Mouse (Mus musculus): Measurements from ENCODE around the gene Fam189b. TPM values are rescaled to one million over a fixed set of nuclear protein-coding genes. Genes with fewer than 3 reads are reported as not detected.

Gene Fam189b
- 2.0 and 2.4 TPM in 2 replicates for polyA plus RNA-seq (2015; fragmentation: Nextera tagmentation; extraction: Ambion mirVana)

DNA sequence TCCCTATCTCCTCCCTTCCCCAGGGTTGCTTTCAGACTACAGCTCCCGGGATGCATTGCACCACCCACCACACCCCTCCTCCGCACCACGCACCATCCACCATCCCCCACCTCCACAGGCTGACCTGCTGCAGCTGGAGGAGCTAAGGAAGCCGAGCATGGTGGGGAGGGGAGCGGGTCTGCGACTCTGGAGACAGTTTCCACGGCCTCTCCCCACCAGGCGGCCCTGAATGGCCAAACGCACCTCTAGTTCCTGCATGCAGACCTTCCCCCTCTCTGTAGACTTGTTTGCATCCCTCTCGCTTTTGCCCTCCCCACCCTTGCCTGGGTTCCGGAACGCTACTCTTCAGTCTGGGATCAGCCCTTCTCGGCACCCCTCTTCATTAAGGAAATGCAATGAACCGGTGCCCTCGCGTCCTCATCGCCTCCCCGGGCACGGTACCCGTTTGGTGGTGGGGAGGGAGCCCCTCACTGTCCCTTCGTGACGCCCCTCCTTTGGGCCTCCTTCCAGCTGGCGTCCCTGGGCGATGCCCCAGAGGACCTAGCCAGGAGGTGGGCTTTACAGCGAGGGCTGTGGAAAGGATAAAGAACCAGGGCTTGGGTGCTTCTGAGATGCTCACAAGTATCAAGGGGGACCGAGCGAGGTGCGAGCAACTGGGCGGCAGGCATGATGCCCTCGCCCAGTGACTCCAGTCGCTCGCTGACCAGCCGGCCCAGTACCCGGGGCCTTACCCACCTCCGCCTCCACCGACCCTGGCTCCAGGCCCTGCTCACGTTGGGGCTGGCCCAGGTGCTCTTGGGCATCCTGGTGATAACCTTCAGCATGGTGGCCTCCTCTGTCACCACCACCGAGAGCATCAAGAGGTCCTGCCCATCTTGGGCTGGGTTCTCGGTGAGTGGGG lies at the start of gene Fam189b:
Gene Fam189b (plus strand): TSS at position 86 of the 901 bp plus-strand sequence.
- Histone ChIP-seq H3K9me3 (replicated peaks; ENCODE audit: control insufficient read depth, low read length) (no peaks in the 10 kb centered on the region), H3K27me3 (ENCODE audit: control insufficient read depth, insufficient read depth, low read depth, low read length) (no peaks in the 10 kb centered on the region), H3K4me3 (ENCODE audit: low read depth, low read length) (peak within 1 kb of the TSS; percentile 61), H3K4me2 (ENCODE audit: low read depth, low read length) (peak within 1 kb of the TSS; percentile 82), H3K36me3 (ENCODE audit: control insufficient read depth, insufficient read depth) (peaks cover 9% of the 10 kb centered on the region; the same call in 1 of the 2 replicates), H3K9ac (ENCODE audit: low read depth, low read length) (peak within 1 kb of the TSS; percentile 48), H3K4me1 (ENCODE audit: control insufficient read depth, low read depth, low read length) (peaks cover 29% of the 10 kb centered on the region), H3K27ac (ENCODE audit: low read length) (no peak within 1 kb of the TSS)
- peak; percentile 93 for ATAC-seq (ENCODE audit: low read depth)
- WGBS (ENCODE audit: insufficient replicate concordance) = 17% methylated on average over 39 of the region's 39 CpGs

- H3K27me3 ChIP-seq (ENCODE audit: control insufficient read depth, insufficient read depth, low read depth, low read length) = no peaks in the 10 kb centered on the region
- H3K9ac ChIP-seq (ENCODE audit: low read depth, low read length) = peak overlapping the region; percentile 60
- ATAC-seq (ENCODE audit: low read depth) = no peak
- H3K9me3 ChIP-seq (replicated peaks; ENCODE audit: control insufficient read depth, low read length) = no peaks in the 10 kb centered on the region
- H3K4me3 ChIP-seq (ENCODE audit: low read depth, low read length) = no peak overlapping the region
- peak overlapping the region; percentile 81 for H3K27ac ChIP-seq (ENCODE audit: low read length)
- 20% methylated on average over 1 of the region's 1 CpGs for WGBS (ENCODE audit: insufficient replicate concordance)
- H3K4me2 ChIP-seq (ENCODE audit: low read depth, low read length) = peak overlapping the region; percentile 76
- H3K4me1 ChIP-seq (ENCODE audit: control insufficient read depth, low read depth, low read length) = peaks cover 59% of the 10 kb centered on the region
- H3K36me3 ChIP-seq (ENCODE audit: control insufficient read depth, insufficient read depth) = no peaks in the 10 kb centered on the region
These were observed 49.2 kb upstream of the Fam189b start for GRCm38 (mm10) chr3:89133752-89134151.

GRCm38 (mm10) chr3:89135958-89136357 lies 47.0 kb upstream of the Fam189b start, which contains the start of gene Pklr:
Gene Pklr (plus strand): TSS chr3:89136142.
- Histone ChIP-seq H3K4me1 (ENCODE audit: control insufficient read depth, low read depth, low read length) (peaks cover 62% of the 10 kb centered on the region), H3K9me3 (replicated peaks; ENCODE audit: control insufficient read depth, low read length) (no peaks in the 10 kb centered on the region), H3K4me3 (ENCODE audit: low read depth, low read length) (peak within 1 kb of the TSS; percentile 70), H3K4me2 (ENCODE audit: low read depth, low read length) (peak within 1 kb of the TSS; percentile 70), H3K9ac (ENCODE audit: low read depth, low read length) (peak within 1 kb of the TSS; percentile 72), H3K27me3 (ENCODE audit: control insufficient read depth, insufficient read depth, low read depth, low read length) (no peaks in the 10 kb centered on the region), H3K36me3 (ENCODE audit: control insufficient read depth, insufficient read depth) (peaks cover 10% of the 10 kb centered on the region), H3K27ac (ENCODE audit: low read length) (peak within 1 kb of the TSS; percentile 81)
- WGBS (ENCODE audit: insufficient replicate concordance) = 10% methylated on average over 3 of the region's 3 CpGs
- peak; percentile 58 for ATAC-seq (ENCODE audit: low read depth)

DNA sequence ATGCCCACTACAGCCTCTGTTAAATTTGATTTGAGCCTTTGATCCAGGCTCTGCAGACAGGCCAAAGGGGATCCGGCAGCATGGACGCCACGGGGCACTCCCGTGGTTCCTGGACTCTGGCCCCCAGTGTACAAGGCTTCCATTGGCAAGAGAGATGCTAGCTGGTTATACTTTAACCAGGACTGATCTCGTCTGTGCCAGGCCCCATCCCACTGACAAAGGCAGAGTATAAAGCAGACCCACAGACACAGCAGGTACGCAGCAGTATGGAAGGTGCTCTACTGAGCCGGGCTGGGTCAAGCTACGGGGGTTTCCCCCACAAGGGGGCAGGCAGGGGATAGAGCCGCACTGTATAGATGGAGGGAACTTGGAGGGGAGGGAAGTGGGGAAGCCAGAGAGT lies 46.6 kb upstream of the Fam189b start:
- H3K9ac ChIP-seq (ENCODE audit: low read depth, low read length) = peak overlapping the region; percentile 72
- 16% methylated on average over 9 of the region's 9 CpGs for WGBS (ENCODE audit: insufficient replicate concordance)
- ATAC-seq (ENCODE audit: low read depth) = peak; percentile 60
- peak overlapping the region; percentile 76 for H3K27ac ChIP-seq (ENCODE audit: low read length)
- peaks cover 62% of the 10 kb centered on the region for H3K4me1 ChIP-seq (ENCODE audit: control insufficient read depth, low read depth, low read length)
- no peaks in the 10 kb centered on the region for H3K9me3 ChIP-seq (replicated peaks; ENCODE audit: control insufficient read depth, low read length)
- peak overlapping the region; percentile 70 for H3K4me2 ChIP-seq (ENCODE audit: low read depth, low read length)
- H3K36me3 ChIP-seq (ENCODE audit: control insufficient read depth, insufficient read depth) = peaks cover 14% of the 10 kb centered on the region
- no peaks in the 10 kb centered on the region for H3K27me3 ChIP-seq (ENCODE audit: control insufficient read depth, insufficient read depth, low read depth, low read length)
- peak overlapping the region; percentile 70 for H3K4me3 ChIP-seq (ENCODE audit: low read depth, low read length)

- Histone ChIP-seq H3K4me3 (ENCODE audit: low read depth, low read length) (no peak overlapping the region), H3K4me1 (ENCODE audit: control insufficient read depth, low read depth, low read length) (peaks cover 22% of the 10 kb centered on the region), H3K9ac (ENCODE audit: low read depth, low read length) (no peak overlapping the region), H3K27me3 (ENCODE audit: control insufficient read depth, insufficient read depth, low read depth, low read length) (peaks cover under 1% of the 10 kb centered on the region; the same call in 1 of the 2 replicates), H3K36me3 (ENCODE audit: control insufficient read depth, insufficient read depth) (peaks cover 46% of the 10 kb centered on the region), H3K27ac (ENCODE audit: low read length) (no peak overlapping the region), H3K4me2 (ENCODE audit: low read depth, low read length) (no peak overlapping the region), H3K9me3 (replicated peaks; ENCODE audit: control insufficient read depth, low read length) (no peaks in the 10 kb centered on the region)
- 77% methylated on average over 10 of the region's 10 CpGs for WGBS (ENCODE audit: insufficient replicate concordance)
- no peak for ATAC-seq (ENCODE audit: low read depth)
These were observed 38.1 kb upstream of the Fam189b start for GRCm38 (mm10) chr3:89144821-89145220.

DNA sequence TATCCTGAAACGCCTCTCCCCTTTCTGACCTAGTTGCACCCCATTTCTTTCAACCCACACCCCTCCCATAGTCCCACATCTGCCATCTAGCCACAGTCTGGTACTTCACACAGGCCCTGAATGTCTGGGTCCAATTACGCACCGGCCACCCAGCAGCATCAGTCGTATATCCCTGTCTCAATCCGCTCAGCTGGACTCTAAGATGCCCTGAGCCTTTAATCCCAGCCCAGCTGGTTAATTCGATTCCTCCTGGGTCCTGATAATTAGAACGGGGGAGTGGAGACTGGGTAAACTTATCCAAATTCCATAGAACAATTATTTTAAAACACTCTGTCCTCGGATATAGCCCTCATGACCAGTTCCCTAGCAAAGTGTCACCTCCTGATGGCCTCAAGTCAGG lies 37.4 kb upstream of the Fam189b start:
- Histone ChIP-seq H3K27me3 (ENCODE audit: control insufficient read depth, insufficient read depth, low read depth, low read length) (peaks cover 5% of the 10 kb centered on the region), H3K27ac (ENCODE audit: low read length) (no peak overlapping the region), H3K4me3 (ENCODE audit: low read depth, low read length) (no peak overlapping the region), H3K9me3 (replicated peaks; ENCODE audit: control insufficient read depth, low read length) (no peaks in the 10 kb centered on the region), H3K4me2 (ENCODE audit: low read depth, low read length) (no peak overlapping the region), H3K36me3 (ENCODE audit: control insufficient read depth, insufficient read depth) (peaks cover 43% of the 10 kb centered on the region), H3K9ac (ENCODE audit: low read depth, low read length) (no peak overlapping the region), H3K4me1 (ENCODE audit: control insufficient read depth, low read depth, low read length) (peaks cover 24% of the 10 kb centered on the region)
- no peak for ATAC-seq (ENCODE audit: low read depth)
- 76% methylated on average over 8 of the region's 8 CpGs for WGBS (ENCODE audit: insufficient replicate concordance)

DNA sequence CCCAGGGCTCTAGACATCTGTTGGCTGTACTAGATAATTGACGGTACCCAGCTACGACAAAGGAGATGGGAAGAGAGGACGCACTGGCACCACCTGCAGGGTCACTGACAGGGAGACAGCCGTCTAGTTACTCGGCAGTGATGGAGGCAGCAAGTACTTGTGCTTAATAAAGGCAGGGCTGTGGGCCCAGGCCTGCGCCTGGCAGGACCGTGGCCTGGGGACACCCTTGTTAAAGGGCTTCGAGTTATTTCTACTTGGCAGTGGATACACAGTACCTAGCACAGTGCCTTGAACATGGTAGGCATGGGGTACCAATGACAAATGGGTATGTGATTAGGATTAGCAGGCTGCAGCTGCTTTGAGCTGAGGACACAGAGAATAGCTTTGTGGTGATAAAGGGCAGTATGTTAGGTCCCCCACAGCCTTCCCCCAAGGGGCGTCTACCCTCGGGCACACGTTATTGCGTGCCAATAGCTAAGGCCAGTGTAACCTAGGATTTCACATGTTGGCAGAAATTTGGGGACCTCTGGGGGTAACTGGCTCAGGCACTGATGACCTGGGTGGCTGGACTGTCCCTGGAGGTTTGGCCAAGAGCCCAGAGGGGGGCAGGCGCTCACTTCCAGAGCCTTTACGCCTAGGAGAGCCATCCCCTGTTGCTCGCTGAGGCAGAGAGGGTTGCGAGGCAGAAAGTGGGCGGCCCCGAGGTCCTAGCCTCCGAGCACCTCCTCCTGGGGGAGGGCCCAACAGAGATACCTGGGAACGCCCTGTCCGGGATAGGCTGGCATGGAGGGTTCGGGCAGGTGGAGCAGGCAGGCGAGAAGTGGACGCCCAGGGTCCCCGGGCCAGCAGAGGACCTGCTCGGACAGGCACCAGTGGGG lies 35.6 kb upstream of the Fam189b start:
- peak; percentile 92 for ATAC-seq (ENCODE audit: low read depth)
- Histone ChIP-seq H3K4me2 (ENCODE audit: low read depth, low read length) (peak overlapping the region; percentile 73), H3K9me3 (replicated peaks; ENCODE audit: control insufficient read depth, low read length) (no peaks in the 10 kb centered on the region), H3K4me1 (ENCODE audit: control insufficient read depth, low read depth, low read length) (peaks cover 35% of the 10 kb centered on the region), H3K27ac (ENCODE audit: low read length) (peak overlapping the region; percentile 67), H3K36me3 (ENCODE audit: control insufficient read depth, insufficient read depth) (peaks cover 29% of the 10 kb centered on the region), H3K4me3 (ENCODE audit: low read depth, low read length) (peak overlapping the region; percentile 48), H3K27me3 (ENCODE audit: control insufficient read depth, insufficient read depth, low read depth, low read length) (peaks cover 5% of the 10 kb centered on the region), H3K9ac (ENCODE audit: low read depth, low read length) (peak overlapping the region; percentile 49)
- WGBS (ENCODE audit: insufficient replicate concordance) = 19% methylated on average over 26 of the region's 26 CpGs

DNA sequence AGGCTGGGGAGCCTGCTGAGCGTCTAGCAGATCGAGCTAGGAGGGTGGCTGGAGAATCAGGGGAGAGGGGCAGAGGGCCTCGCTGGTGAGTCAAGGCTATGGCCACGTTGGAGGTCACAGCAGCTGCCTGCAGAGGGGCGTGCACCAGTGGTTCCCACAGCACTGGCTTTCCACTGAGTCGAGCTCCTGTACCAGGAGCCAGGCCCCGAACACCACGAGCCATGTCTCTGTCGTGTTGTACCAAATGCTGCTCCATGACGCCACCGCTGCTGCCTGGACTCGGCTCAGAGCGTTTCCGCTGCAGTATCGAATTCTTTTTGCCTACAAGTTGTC lies 35.0 kb upstream of the Fam189b start:
- ATAC-seq (ENCODE audit: low read depth) = no peak; the same call in none of the 2 replicates
- peaks cover 5% of the 10 kb centered on the region for H3K27me3 ChIP-seq (ENCODE audit: control insufficient read depth, insufficient read depth, low read depth, low read length)
- no peaks in the 10 kb centered on the region for H3K9me3 ChIP-seq (replicated peaks; ENCODE audit: control insufficient read depth, low read length)
- peak overlapping the region; percentile 48 for H3K4me3 ChIP-seq (ENCODE audit: low read depth, low read length)
- peak overlapping the region; percentile 49 for H3K9ac ChIP-seq (ENCODE audit: low read depth, low read length)
- H3K4me1 ChIP-seq (ENCODE audit: control insufficient read depth, low read depth, low read length) = peaks cover 38% of the 10 kb centered on the region
- peak overlapping the region; percentile 67 for H3K27ac ChIP-seq (ENCODE audit: low read length)
- 10% methylated on average over 15 of the region's 15 CpGs for WGBS (ENCODE audit: insufficient replicate concordance)
- H3K4me2 ChIP-seq (ENCODE audit: low read depth, low read length) = peak overlapping the region; percentile 73
- H3K36me3 ChIP-seq (ENCODE audit: control insufficient read depth, insufficient read depth) = peaks cover 23% of the 10 kb centered on the region
